Mouse (Mus musculus): ENCODE results near the gene Sel1l2. TPM values are rescaled to one million over a fixed set of nuclear protein-coding genes. Genes with fewer than 3 reads are reported as not detected.

Sel1l2 gene
- polyA plus RNA-seq, 1 experiment from 2014 or later = not detected

DNA sequence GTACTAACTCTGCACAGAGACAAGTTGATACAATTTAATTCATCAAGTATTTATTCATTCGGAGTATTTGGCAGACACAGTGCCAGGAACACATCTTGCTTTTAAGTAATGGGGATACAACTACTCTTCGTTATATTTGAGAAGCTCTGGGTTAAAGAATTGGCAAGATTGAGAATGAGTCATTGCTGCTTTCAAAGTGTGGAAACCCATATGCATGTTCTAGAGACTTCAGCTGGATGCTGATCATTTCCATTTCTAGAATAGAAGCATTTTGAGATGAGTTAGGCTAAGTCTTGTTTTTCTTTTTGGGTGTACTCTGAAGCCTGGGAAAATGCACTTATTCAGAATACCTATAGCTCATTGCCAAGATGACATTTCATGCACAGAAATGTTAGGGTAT, 95.7 kb downstream of the Sel1l2 start:
- Histone ChIP-seq H3K4me1 (ENCODE audit: insufficient read depth, low read depth, low read length) (no peaks in the 10 kb centered on the region), H3K9ac (replicated peaks; ENCODE audit: low read depth) (no peak overlapping the region), H3K27ac (ENCODE audit: low read length) (no peak overlapping the region), H3K9me3 (ENCODE audit: low read length) (no peaks in the 10 kb centered on the region), H3K27me3 (replicated peaks; ENCODE audit: insufficient read depth, low read length) (no peaks in the 10 kb centered on the region), H3K36me3 (ENCODE audit: insufficient read depth, low read length) (no peaks in the 10 kb centered on the region), H3K4me3 (ENCODE audit: low read depth, low read length) (no peak overlapping the region), H3K4me2 (replicated peaks; ENCODE audit: low read depth, low read length) (no peak overlapping the region)
- ATAC-seq (no peak), DNase-seq (ENCODE audit: low spot score) (no peak)
- TF ChIP-seq EP300 (IDR thresholded peaks at IDR 0.05) = no peak
- TF ChIP-seq CTCF (IDR thresholded peaks at IDR 0.05) = no peak
- WGBS = 81% methylated on average over 2 of the region's 2 CpGs

DNA sequence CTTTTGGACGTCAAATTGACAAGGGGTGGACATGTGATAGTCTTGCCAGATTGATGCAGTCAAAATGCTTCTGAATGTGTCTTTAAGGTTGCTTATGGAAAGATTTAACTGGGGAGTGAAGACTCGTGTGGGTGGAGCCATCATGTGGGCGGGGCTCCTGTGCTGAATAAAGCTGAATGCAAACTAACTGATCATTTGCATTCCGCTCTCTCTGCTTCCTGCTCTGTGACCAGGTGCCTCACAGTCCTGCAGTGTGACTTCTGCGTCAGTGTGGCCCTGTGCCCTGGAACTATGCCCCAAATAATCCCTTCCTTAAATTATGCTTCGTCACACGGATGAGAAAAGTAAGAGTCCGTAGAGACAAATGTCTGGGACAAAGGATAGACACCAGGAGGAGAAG, 108.7 kb downstream of the Sel1l2 start:
- H3K4me1 ChIP-seq (ENCODE audit: insufficient read depth, low read depth, low read length) = no peaks in the 10 kb centered on the region
- DNase-seq (ENCODE audit: low spot score) (no peak), ATAC-seq (no peak)
- no peaks in the 10 kb centered on the region for H3K36me3 ChIP-seq (ENCODE audit: insufficient read depth, low read length)
- H3K4me2 ChIP-seq (replicated peaks; ENCODE audit: low read depth, low read length) = no peak overlapping the region
- H3K9me3 ChIP-seq (ENCODE audit: low read length) = no peaks in the 10 kb centered on the region
- H3K27me3 ChIP-seq (replicated peaks; ENCODE audit: insufficient read depth, low read length) = no peaks in the 10 kb centered on the region
- H3K27ac ChIP-seq (ENCODE audit: low read length) = no peak overlapping the region
- TF ChIP-seq CTCF (IDR thresholded peaks at IDR 0.05) (no peak), EP300 (IDR thresholded peaks at IDR 0.05) (no peak)
- no peak overlapping the region for H3K4me3 ChIP-seq (ENCODE audit: low read depth, low read length)
- WGBS = 56% methylated on average over 8 of the region's 8 CpGs
- no peak overlapping the region for H3K9ac ChIP-seq (replicated peaks; ENCODE audit: low read depth)

DNA sequence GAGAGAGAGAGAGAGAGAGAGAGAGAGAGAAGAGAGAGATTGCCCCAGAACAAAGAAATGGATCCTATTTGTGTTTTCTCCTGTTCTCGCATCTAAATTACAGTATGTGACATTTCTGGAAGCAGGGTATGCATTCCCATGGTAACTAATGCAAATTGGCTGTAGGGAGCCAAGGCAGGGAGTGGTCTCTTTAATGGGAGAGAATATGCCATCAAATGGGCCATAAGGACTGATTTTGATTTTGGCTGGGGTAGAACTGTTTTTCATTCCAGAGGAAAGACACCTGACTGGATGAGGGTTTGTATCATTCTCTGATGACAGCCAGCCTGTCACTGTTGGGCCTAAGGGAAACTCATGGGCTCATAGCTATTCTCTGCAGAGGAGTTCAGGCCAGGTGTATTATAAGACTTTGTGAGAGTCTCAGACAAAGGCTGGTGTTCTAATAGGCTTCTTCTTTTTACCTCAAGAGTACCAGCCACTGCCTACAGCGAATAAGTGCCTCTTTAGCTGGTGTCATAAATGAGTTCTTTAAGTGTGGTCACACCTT, 133.8 kb downstream of the Sel1l2 start:
- Histone ChIP-seq H3K4me3 (ENCODE audit: low read depth, low read length) (no peak overlapping the region), H3K9me3 (ENCODE audit: low read length) (no peaks in the 10 kb centered on the region), H3K4me1 (ENCODE audit: insufficient read depth, low read depth, low read length) (no peaks in the 10 kb centered on the region), H3K36me3 (ENCODE audit: insufficient read depth, low read length) (no peaks in the 10 kb centered on the region), H3K4me2 (replicated peaks; ENCODE audit: low read depth, low read length) (no peak overlapping the region), H3K9ac (replicated peaks; ENCODE audit: low read depth) (no peak overlapping the region), H3K27me3 (replicated peaks; ENCODE audit: insufficient read depth, low read length) (no peaks in the 10 kb centered on the region), H3K27ac (ENCODE audit: low read length) (no peak overlapping the region)
- 70% methylated on average over 2 of the region's 2 CpGs for WGBS
- no peak for ATAC-seq
- TF ChIP-seq CTCF (IDR thresholded peaks at IDR 0.05) (no peak), EP300 (IDR thresholded peaks at IDR 0.05) (no peak)
- DNase-seq (ENCODE audit: low spot score) = no peak

DNA sequence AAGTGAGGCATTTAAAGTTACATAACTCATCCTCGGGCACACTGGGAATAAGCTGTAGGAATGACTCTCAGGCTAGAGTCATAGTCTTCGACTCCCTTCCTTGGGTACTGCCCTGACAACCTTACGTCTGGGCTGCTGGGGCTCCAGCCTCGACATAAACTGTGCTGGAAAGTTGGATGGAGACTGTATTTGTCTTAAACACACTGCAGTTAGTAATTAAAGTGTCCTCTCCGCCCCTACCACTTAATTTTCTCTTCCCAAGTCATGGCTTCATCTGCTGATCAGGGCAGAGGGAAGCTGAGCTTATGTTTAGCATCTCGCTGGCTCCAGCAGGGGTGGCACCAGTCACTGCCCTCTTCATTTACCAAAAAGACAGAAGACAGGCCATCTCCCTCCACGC, 135.2 kb downstream of the Sel1l2 start:
- no peaks in the 10 kb centered on the region for H3K27me3 ChIP-seq (replicated peaks; ENCODE audit: insufficient read depth, low read length)
- DNase-seq (ENCODE audit: low spot score) (no peak), ATAC-seq (no peak)
- H3K4me2 ChIP-seq (replicated peaks; ENCODE audit: low read depth, low read length) = no peak overlapping the region
- 75% methylated on average over 7 of the region's 7 CpGs for WGBS
- H3K36me3 ChIP-seq (ENCODE audit: insufficient read depth, low read length) = no peaks in the 10 kb centered on the region
- H3K4me1 ChIP-seq (ENCODE audit: insufficient read depth, low read depth, low read length) = no peaks in the 10 kb centered on the region
- no peak overlapping the region for H3K27ac ChIP-seq (ENCODE audit: low read length)
- no peak for TF ChIP-seq CTCF (IDR thresholded peaks at IDR 0.05)
- TF ChIP-seq EP300 (IDR thresholded peaks at IDR 0.05) = no peak
- no peak overlapping the region for H3K4me3 ChIP-seq (ENCODE audit: low read depth, low read length)
- H3K9ac ChIP-seq (replicated peaks; ENCODE audit: low read depth) = no peak overlapping the region
- no peaks in the 10 kb centered on the region for H3K9me3 ChIP-seq (ENCODE audit: low read length)

DNA sequence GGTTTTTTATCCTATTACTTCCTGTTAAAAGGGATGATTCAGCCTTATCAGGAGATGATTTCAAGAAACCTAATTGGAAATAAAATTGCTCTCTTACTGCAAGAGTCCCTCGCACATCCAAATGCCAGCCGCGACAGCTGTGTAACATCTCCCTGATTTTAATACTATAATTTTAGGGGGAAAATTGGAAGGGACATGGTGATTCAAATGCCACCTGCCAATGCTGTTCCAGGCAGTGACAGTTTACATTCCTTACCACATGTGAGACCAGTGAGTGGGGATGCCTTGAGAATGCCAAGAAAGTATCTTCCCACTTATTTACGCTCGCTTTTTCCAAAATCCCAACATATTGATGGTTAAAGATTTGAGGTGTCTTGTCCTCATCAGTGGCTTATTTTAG, 146.4 kb downstream of the Sel1l2 start:
- H3K9ac ChIP-seq (replicated peaks; ENCODE audit: low read depth) = no peak overlapping the region
- no peak overlapping the region for H3K4me3 ChIP-seq (ENCODE audit: low read depth, low read length)
- TF ChIP-seq CTCF (IDR thresholded peaks at IDR 0.05) (no peak), EP300 (IDR thresholded peaks at IDR 0.05) (no peak)
- H3K27me3 ChIP-seq (replicated peaks; ENCODE audit: insufficient read depth, low read length) = no peaks in the 10 kb centered on the region
- DNase-seq (ENCODE audit: low spot score) = no peak
- ATAC-seq = no peak
- 92% methylated on average over 5 of the region's 5 CpGs for WGBS
- no peaks in the 10 kb centered on the region for H3K4me1 ChIP-seq (ENCODE audit: insufficient read depth, low read depth, low read length)
- no peak overlapping the region for H3K4me2 ChIP-seq (replicated peaks; ENCODE audit: low read depth, low read length)
- no peak overlapping the region for H3K27ac ChIP-seq (ENCODE audit: low read length)
- H3K9me3 ChIP-seq (ENCODE audit: low read length) = no peaks in the 10 kb centered on the region
- H3K36me3 ChIP-seq (ENCODE audit: insufficient read depth, low read length) = no peaks in the 10 kb centered on the region

DNA sequence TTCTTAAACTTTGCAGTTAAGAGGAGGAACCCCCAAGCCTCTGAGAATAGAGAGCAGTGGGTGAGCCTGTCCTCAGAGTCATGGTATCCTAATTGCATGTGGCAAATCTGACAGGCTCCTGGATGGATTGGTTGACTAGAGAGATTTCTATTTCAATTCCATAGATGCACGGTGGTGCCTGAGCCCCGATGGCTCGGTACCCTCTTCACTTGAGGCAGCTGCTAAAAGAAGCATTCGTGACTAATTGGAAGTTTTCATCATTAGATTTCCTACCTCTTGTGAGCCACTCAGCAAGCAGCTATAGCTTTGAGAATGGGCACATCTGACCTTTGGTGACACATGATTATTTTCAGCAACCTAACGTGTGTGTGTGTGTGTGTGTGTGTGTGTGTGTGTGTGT, 147.1 kb downstream of the Sel1l2 start:
- Histone ChIP-seq H3K36me3 (ENCODE audit: insufficient read depth, low read length) (no peaks in the 10 kb centered on the region), H3K27me3 (replicated peaks; ENCODE audit: insufficient read depth, low read length) (no peaks in the 10 kb centered on the region), H3K9ac (replicated peaks; ENCODE audit: low read depth) (no peak overlapping the region), H3K27ac (ENCODE audit: low read length) (no peak overlapping the region), H3K4me2 (replicated peaks; ENCODE audit: low read depth, low read length) (no peak overlapping the region), H3K9me3 (ENCODE audit: low read length) (no peaks in the 10 kb centered on the region), H3K4me1 (ENCODE audit: insufficient read depth, low read depth, low read length) (no peaks in the 10 kb centered on the region), H3K4me3 (ENCODE audit: low read depth, low read length) (no peak overlapping the region)
- DNase-seq (ENCODE audit: low spot score) = no peak
- WGBS = 69% methylated on average over 5 of the region's 5 CpGs
- no peak for TF ChIP-seq EP300 (IDR thresholded peaks at IDR 0.05)
- no peak for TF ChIP-seq CTCF (IDR thresholded peaks at IDR 0.05)
- no peak for ATAC-seq

DNA sequence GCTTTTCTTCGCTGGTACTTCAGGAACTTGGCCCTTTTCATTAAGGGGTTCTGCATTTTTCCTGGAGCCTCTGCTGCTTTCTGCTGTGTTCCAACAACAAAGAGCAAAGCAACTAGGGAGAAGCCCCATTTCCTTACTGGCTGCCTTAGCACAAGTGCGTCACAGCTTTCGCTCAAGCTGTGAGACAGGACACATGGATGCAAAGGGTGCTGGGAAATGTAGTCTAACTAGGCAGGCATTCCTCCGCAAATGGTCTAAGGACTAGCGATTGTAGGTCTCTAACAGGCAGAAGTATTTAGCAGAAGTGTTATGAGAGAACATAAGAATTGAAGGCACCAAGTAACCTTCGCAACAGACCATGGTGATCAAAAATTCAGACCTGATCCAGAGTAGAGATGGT, 152.3 kb downstream of the Sel1l2 start:
- H3K27ac ChIP-seq (ENCODE audit: low read length) = no peak overlapping the region
- H3K4me3 ChIP-seq (ENCODE audit: low read depth, low read length) = no peak overlapping the region
- H3K36me3 ChIP-seq (ENCODE audit: insufficient read depth, low read length) = no peaks in the 10 kb centered on the region
- H3K9ac ChIP-seq (replicated peaks; ENCODE audit: low read depth) = no peak overlapping the region
- DNase-seq (ENCODE audit: low spot score) = peak; percentile 15
- 52% methylated on average over 6 of the region's 6 CpGs for WGBS
- no peaks in the 10 kb centered on the region for H3K9me3 ChIP-seq (ENCODE audit: low read length)
- no peaks in the 10 kb centered on the region for H3K4me1 ChIP-seq (ENCODE audit: insufficient read depth, low read depth, low read length)
- no peak overlapping the region; the same call in 1 of the 2 replicates for H3K4me2 ChIP-seq (replicated peaks; ENCODE audit: low read depth, low read length)
- no peak for ATAC-seq
- no peak for TF ChIP-seq EP300 (IDR thresholded peaks at IDR 0.05)
- no peak for TF ChIP-seq CTCF (IDR thresholded peaks at IDR 0.05)
- H3K27me3 ChIP-seq (replicated peaks; ENCODE audit: insufficient read depth, low read length) = no peaks in the 10 kb centered on the region
